Mouse (Mus musculus): Measurements from ENCODE around the gene Grk5. TPM values are rescaled to one million over a fixed set of nuclear protein-coding genes. Genes with fewer than 3 reads are reported as not detected.

The Grk5 gene
- total RNA-seq, 2 experiments from 2014 or later: 20.6 to 25.6 TPM

GRCm38 (mm10) chr19:61140342-61141206 is 251.0 kb downstream of the Grk5 start, which contains the start of gene Zfp950:
Gene Zfp950 (minus strand): TSS chr19:61140840.
- intact Hi-C loops (cut with DNase I): no loop called here
- peak; percentile 79 for DNase-seq (ENCODE audit: low spot score)

- intact Hi-C loops (cut with DNase I): no loop called here
- no peak for DNase-seq (ENCODE audit: low spot score)
Measured at GRCm38 (mm10) chr19:61141299-61141698, 251.8 kb downstream of the Grk5 start.

Other genes starting within 250 kb of the Grk5 start
- under 1 TPM; 0.11 to 0.29 TPM for gene Nanos1, start 133.8 kb upstream of the Grk5 start, total RNA-seq (2021)
- gene Eif3a, start 99.1 kb upstream of the Grk5 start, total RNA-seq (2021): 100 to 1,000 TPM; 103 to 106 TPM
- 10 to 100 TPM; 15.5 to 17.6 TPM for gene Fam45a, start 78.2 kb upstream of the Grk5 start, total RNA-seq (2021)
- 1 to 10 TPM; 6.5 to 7.7 TPM for gene Sfxn4, start 28.3 kb upstream of the Grk5 start, total RNA-seq (2021)
- gene Prdx3, start 15.2 kb upstream of the Grk5 start, total RNA-seq (2021): 100 to 1,000 TPM; 362 to 371 TPM

Measured in heart, postnatal 25 days (tissue).